Mouse (Mus musculus) midbrain, embryonic 16.5 days (tissue): ENCODE results near the gene Ppm1h. TPM values are rescaled to one million over a fixed set of nuclear protein-coding genes. Genes with fewer than 3 reads are reported as not detected.

Experiments
- ATAC-seq: fragments of 200-750 bp; cut with Nextera tagmentation; 2 replicates; pipeline ENCODE4 v1.8.0; 2017; ENCODE audit warnings: moderate TSS enrichment
- H3K27ac ChIP-seq: fragments of 300-500 bp; sonication (generic); 2 replicates; pipeline ENCODE4 v1.5.1; 2014; ENCODE audit warnings: mild to moderate bottlenecking, low read length, mixed read lengths
- H3K27me3 ChIP-seq: fragments of 300-500 bp; sonication (generic); 2 replicates; pipeline ENCODE4 v1.6.1; 2014; ENCODE audit warnings: low read depth, low read length, mixed read lengths; ENCODE audit not compliant: control insufficient read depth, insufficient read depth
- H3K36me3 ChIP-seq: fragments of 300-500 bp; sonication (generic); 2 replicates; pipeline ENCODE4 v1.6.1; 2014; ENCODE audit warnings: mild to moderate bottlenecking, low read length, moderate library complexity, mixed read lengths; ENCODE audit not compliant: control insufficient read depth, insufficient read depth
- H3K4me1 ChIP-seq: fragments of 300-500 bp; sonication (generic); 2 replicates; pipeline ENCODE4 v1.6.1; 2014; ENCODE audit warnings: mild to moderate bottlenecking, low read length, mixed read lengths; ENCODE audit not compliant: control insufficient read depth, insufficient read depth
- H3K4me2 ChIP-seq: fragments of 300-500 bp; sonication (generic); 2 replicates; pipeline ENCODE4 v1.6.1; 2014; ENCODE audit warnings: mild to moderate bottlenecking, low read length, mixed read lengths
- H3K4me3 ChIP-seq: fragments of 300-500 bp; sonication (generic); 2 replicates; pipeline ENCODE4 v1.5.1; 2014; ENCODE audit warnings: low read depth, mild to moderate bottlenecking, low read length, moderate library complexity, mixed read lengths
- H3K9ac ChIP-seq: fragments of 300-500 bp; sonication (generic); 2 replicates; pipeline ENCODE4 v1.6.1; 2014; ENCODE audit warnings: low read depth, low read length, mixed read lengths
- H3K9me3 ChIP-seq: fragments of 300-500 bp; sonication (generic); replicated peaks from 2 replicates; pipeline ENCODE4 v1.6.1; 2014; ENCODE audit warnings: mild to moderate bottlenecking, low read length, mixed read lengths; ENCODE audit not compliant: control insufficient read depth, poor library complexity, severe bottlenecking
- WGBS: fragments of 180-500 bp; shearing (Covaris S2); extraction: QIAGEN DNeasy Blood & Tissue Kit; methylation state at CpG from one replicate; pipeline ENCODE4 v1.1.7; 2014; 5-methylcytosine and 5-hydroxymethylcytosine counted together
- polyA plus RNA-seq: library from polyadenylated mRNA; unstranded; fragments of >200 nt; fragmentation: Nextera tagmentation; extraction: Ambion mirVana; gene quantifications from 2 replicates; pipeline ENCODE4 v1.2.1, GENCODE M21; 2015

The Ppm1h gene
- polyA plus RNA-seq, 1 experiment from 2014 or later, result 25.2 TPM

DNA sequence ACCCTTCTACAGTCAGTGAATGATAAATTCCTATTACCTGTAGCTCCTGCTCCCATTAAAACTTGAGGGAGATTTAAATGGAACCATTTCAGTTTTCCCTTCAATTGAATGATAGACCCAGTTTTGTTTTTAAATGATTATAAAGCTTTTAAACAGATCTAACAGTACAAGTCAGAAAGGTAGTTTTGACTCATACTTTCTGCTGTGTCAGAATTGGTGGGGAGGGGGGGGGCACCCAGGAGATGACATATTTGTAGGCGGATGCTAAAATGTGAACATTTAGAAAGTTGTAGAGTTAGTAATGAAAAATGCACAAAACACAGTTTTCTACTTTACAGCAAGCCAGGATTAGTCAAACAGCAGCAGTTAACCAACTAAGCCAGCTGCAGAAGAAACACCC lies 76.4 kb downstream of the Ppm1h start:
- H3K9me3 ChIP-seq, result no peaks in the 10 kb centered on the region
- ATAC-seq, result no peak

DNA sequence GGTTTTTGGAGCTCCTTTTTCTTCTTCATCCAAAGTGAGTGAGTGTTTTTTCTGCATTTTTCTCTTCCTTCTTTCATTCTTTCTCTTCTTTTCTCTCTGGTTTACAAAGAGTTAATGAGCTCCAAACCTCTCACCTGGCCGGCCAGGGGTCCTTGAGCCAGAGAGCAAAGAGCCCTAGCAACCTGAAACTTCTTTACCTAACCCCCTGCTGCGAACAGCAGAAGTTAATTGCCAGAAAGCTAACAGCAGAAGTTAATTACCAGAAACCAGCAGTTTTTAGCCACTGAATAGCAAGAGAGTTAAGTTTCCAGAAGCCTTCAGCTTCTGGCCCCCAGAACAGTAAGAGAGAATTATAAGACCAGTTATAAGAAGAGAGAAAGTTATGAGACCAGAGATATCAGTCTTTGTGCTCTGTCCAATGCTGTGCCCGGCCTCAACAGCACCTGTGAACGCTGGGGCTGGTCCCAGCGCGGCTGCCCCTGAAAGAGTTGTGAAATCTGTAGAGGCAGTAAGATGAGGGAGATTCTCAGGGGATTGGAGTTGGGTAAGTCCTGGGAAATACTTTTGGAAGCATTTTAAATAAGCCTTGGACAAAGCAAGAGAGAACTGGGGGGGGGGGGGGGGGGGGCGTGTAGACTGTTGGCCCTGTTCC lies 78.4 kb downstream of the Ppm1h start:
- Histone ChIP-seq H3K4me1 (peaks cover 9% of the 10 kb centered on the region), H3K36me3 (no peaks in the 10 kb centered on the region), H3K4me2 (no peak overlapping the region), H3K27ac (no peak overlapping the region), H3K27me3 (no peaks in the 10 kb centered on the region), H3K9ac (no peak overlapping the region), H3K9me3 (no peaks in the 10 kb centered on the region), H3K4me3 (no peak overlapping the region)
- WGBS, result 22% methylated on average over 6 of the region's 7 CpGs
- no peak for ATAC-seq

More for the DNA sequence above, 76.4 kb downstream of the Ppm1h start:
- Histone ChIP-seq H3K9ac (no peak overlapping the region), H3K4me3 (no peak overlapping the region), H3K27me3 (no peaks in the 10 kb centered on the region), H3K27ac (no peak overlapping the region), H3K36me3 (no peaks in the 10 kb centered on the region), H3K4me2 (no peak overlapping the region), H3K4me1 (peaks cover 9% of the 10 kb centered on the region)
- WGBS, result 93% methylated on average over 1 of the region's 1 CpGs

DNA sequence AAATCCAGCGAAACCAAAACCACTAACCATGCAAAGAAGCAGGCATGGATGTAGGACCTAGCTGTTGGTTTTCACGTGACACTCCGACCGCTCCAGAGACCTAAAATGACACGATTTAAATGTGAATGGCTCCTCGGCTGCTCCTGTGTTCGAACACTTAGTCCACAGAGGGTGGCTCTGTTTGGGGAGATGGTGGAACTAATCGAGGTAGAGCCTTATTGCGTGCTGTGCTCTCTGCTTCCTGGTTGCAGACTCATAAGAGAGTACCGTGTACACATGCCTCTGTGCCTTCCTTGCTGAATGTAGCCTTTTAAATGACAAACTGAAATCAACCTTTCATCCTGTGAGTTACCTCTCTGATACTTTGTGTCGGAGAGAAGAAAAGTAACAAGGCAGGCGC lies 79.2 kb downstream of the Ppm1h start:
- no peaks in the 10 kb centered on the region for H3K36me3 ChIP-seq
- no peaks in the 10 kb centered on the region for H3K9me3 ChIP-seq
- H3K4me3 ChIP-seq, result no peak overlapping the region
- peaks cover 9% of the 10 kb centered on the region for H3K4me1 ChIP-seq
- no peak overlapping the region for H3K27ac ChIP-seq
- no peak overlapping the region for H3K4me2 ChIP-seq
- no peak for ATAC-seq
- H3K27me3 ChIP-seq, result no peaks in the 10 kb centered on the region
- 63% methylated on average over 12 of the region's 12 CpGs for WGBS
- H3K9ac ChIP-seq, result no peak overlapping the region

DNA sequence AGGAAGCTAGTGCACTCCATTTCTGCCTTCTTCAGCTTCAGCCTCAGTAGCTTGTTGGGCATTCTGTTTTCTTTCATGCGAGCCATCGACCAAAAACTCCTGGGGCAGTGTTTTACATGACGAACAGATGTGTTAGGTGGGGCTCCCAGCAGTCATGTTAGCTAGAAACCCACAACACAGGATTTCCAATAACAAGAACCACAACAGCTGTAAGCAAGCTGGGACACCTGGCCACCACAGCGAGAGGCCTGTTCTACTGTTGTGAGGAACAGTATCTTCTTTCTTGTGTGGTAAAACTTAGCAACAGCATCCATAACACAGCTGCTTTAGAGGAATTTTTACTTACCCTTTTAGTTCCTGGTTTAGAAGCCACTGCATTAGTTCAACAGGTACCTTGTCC lies 79.8 kb downstream of the Ppm1h start:
- no peaks in the 10 kb centered on the region for H3K27me3 ChIP-seq
- H3K27ac ChIP-seq, result no peak overlapping the region
- ATAC-seq, result no peak
- H3K4me3 ChIP-seq, result no peak overlapping the region
- no peak overlapping the region for H3K4me2 ChIP-seq
- WGBS, result 91% methylated on average over 4 of the region's 4 CpGs
- H3K4me1 ChIP-seq, result peaks cover 4% of the 10 kb centered on the region
- no peaks in the 10 kb centered on the region for H3K9me3 ChIP-seq
- H3K36me3 ChIP-seq, result no peaks in the 10 kb centered on the region
- H3K9ac ChIP-seq, result no peak overlapping the region

DNA sequence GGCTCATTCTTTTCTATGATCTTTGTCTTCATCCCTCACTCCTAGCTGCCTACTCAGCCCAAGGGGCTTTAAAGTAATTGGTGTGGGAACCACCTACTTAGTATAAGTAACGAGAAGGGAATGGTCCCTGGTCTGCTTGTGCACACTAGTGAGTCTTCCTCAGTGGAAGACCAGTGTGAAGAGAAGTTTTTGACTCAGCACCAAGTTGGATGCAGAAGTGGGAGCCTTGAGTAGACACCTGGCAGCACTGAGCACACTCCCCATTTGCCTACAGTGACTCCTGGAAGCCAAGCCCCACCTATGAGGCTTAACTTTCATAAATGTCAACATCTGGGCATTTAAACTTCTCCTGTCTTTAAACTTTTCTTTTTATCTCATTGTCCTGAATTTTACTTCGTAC lies 81.2 kb downstream of the Ppm1h start:
- Histone ChIP-seq H3K27me3 (no peaks in the 10 kb centered on the region), H3K9me3 (no peaks in the 10 kb centered on the region), H3K27ac (no peak overlapping the region), H3K36me3 (no peaks in the 10 kb centered on the region), H3K9ac (no peak overlapping the region), H3K4me2 (no peak overlapping the region), H3K4me3 (no peak overlapping the region), H3K4me1 (no peaks in the 10 kb centered on the region)
- WGBS, result 94% methylated on average over 2 of the region's 2 CpGs
- ATAC-seq, result no peak

DNA sequence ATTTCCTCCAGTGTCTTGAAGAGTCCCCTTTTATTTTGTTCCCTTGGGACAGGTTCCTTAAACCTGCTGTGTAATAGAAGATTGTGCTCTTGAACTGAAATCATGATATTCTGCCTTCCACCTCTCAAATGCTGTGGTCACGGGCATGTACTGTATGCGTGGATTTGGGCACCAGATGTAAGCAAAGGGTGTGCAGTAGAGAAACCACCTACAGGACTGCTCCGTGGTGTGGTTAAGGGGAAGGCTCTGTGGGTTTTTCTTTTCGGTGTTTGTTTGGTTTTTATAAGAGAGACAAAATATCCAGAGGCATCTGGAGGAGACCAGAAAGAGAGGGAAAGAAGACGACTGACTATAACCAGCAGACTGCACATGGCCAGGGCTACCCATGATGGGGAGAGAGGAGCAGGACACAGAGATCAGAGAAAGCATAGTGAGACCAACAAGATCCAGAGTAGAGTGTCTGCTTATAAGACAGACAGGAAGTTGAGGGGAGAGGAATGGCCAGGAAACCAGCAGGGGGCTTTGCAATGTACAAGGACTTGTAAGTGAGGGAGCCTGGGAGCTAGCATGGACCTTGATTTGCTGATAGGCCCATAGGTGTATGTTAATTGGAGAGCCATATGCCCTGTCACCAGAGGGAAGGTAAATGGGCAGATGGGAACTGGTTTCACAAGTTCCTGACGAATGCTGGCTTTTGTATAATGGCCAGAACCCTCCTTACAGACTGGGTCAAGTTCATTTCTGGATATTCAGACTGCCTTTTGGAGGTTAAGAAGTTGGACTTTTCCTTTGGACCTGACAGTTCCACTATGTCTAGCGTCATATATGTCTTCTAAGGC lies 82.1 kb downstream of the Ppm1h start:
- H3K27me3 ChIP-seq, result no peaks in the 10 kb centered on the region
- no peak overlapping the region for H3K9ac ChIP-seq
- H3K9me3 ChIP-seq, result no peaks in the 10 kb centered on the region
- H3K27ac ChIP-seq, result no peak overlapping the region
- ATAC-seq, result no peak
- WGBS, result 89% methylated on average over 7 of the region's 7 CpGs
- H3K36me3 ChIP-seq, result no peaks in the 10 kb centered on the region
- no peak overlapping the region for H3K4me2 ChIP-seq
- no peak overlapping the region for H3K4me3 ChIP-seq
- H3K4me1 ChIP-seq, result no peaks in the 10 kb centered on the region

DNA sequence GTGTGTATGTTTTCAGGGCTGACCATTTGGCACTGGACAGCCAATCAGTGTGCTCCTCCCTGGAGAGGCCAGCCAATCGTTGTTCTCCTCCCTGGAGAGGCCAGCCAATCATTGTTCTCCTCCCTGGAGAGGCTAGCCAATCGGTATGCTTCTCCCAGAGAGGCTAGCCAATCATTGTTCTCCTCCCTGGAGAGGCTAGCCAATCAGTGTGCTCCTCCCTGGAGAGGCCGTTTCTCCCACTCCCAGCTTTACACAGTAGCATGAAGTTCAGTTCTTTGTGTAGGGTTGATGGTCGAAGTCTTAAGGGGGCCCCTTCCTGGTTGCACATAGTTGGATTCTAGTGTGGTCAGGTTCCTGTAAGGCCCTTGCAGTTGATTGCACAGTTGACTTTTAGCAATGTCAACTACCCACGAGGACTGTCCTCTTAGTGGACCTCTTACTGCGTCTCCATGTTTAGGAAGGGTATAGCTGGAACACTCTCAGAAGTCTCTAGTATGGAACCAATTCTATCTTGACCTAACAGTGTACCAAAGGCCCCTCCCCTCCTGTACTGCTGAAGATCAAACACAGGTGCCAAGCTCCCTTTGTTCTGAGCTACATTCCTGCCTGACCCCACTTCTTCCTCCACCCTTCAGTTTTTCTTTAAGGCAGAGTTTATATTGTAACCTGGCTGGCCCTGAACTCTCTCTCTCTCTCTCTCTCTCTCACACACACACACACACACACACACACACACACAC lies 84.4 kb downstream of the Ppm1h start:
- Histone ChIP-seq H3K9ac (no peak overlapping the region), H3K4me2 (no peak overlapping the region), H3K36me3 (no peaks in the 10 kb centered on the region), H3K27ac (no peak overlapping the region), H3K27me3 (no peaks in the 10 kb centered on the region), H3K4me1 (0 out of 2 replicates have a peak, but pooled peaks cover 2% of the 10 kb centered on the region), H3K9me3 (no peaks in the 10 kb centered on the region), H3K4me3 (no peak overlapping the region)
- no peak for ATAC-seq
- 89% methylated on average over 6 of the region's 6 CpGs for WGBS

DNA sequence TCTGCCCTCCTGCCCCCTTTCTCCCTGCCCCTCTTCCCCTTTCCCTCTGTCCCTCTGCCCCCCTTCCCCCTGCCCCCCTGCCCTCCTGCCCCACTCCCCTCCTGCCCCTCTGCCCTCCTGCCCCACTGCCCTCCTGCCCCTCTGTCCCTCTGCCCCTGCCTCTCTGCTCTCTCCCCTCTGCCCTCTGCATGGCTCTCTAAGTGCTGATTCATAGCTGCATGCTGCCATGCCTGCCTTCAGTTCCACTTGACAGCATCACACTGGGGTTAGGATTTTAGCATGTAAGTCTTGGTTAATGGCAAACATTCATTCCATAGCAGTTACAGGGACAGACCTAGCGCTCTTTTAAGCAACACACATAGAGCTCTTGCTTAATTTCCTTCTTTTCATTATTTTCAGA lies 85.0 kb downstream of the Ppm1h start:
- no peak overlapping the region for H3K9ac ChIP-seq
- WGBS, result 74% methylated on average over 1 of the region's 1 CpGs
- no peaks in the 10 kb centered on the region for H3K36me3 ChIP-seq
- H3K4me2 ChIP-seq, result no peak overlapping the region
- no peak overlapping the region for H3K27ac ChIP-seq
- no peak for ATAC-seq
- no peaks in the 10 kb centered on the region for H3K27me3 ChIP-seq
- H3K4me3 ChIP-seq, result no peak overlapping the region
- 0 out of 2 replicates have a peak, but pooled peaks cover 2% of the 10 kb centered on the region for H3K4me1 ChIP-seq
- H3K9me3 ChIP-seq, result no peaks in the 10 kb centered on the region

DNA sequence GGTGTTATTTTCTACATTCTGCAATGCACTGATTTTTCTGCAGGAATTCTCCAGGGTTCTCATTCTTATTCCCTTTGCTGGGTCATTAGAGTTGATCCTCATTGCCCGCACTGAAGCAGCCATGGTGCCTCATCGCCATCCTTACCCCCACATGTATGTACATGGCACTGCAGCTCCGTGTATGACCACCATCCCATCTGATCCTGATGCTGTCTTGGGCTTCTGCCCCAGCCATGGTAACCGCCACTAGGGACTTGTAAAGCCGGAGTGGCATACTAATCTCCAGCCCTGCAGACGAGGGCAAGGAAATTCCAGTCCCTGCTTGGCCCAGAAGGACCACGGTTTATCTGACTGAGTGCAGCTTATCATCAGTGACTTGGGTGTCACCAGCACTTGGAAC lies 86.1 kb downstream of the Ppm1h start:
- Histone ChIP-seq H3K4me2 (no peak overlapping the region), H3K4me1 (0 out of 2 replicates have a peak, but pooled peaks cover 2% of the 10 kb centered on the region), H3K9me3 (no peaks in the 10 kb centered on the region), H3K9ac (no peak overlapping the region), H3K4me3 (no peak overlapping the region), H3K36me3 (no peaks in the 10 kb centered on the region), H3K27ac (no peak overlapping the region), H3K27me3 (no peaks in the 10 kb centered on the region)
- 40% methylated on average over 7 of the region's 7 CpGs for WGBS
- ATAC-seq, result no peak
